Mouse (Mus musculus) forebrain, embryonic 12.5 days (tissue): Measurements from ENCODE around the gene Tnfrsf23. TPM values are rescaled to one million over a fixed set of nuclear protein-coding genes. Genes with fewer than 3 reads are reported as not detected.

Experiments
- ATAC-seq: fragments of 200-750 bp; cut with Nextera tagmentation; 2 replicates; pipeline ENCODE4 v1.8.0; 2017; ENCODE audit warnings: moderate TSS enrichment; ENCODE audit not compliant: low FRiP score
- H3K27ac ChIP-seq: fragments of 300-500 bp; sonication (generic); 2 replicates; pipeline ENCODE4 v1.5.1; 2016; ENCODE audit warnings: mild to moderate bottlenecking
- H3K27me3 ChIP-seq: fragments of 300-500 bp; sonication (generic); 2 replicates; pipeline ENCODE4 v1.6.1; 2016; ENCODE audit warnings: mild to moderate bottlenecking
- H3K36me3 ChIP-seq: fragments of 300-500 bp; sonication (generic); replicated peaks from 2 replicates; pipeline ENCODE4 v1.6.1; 2016; ENCODE audit warnings: mild to moderate bottlenecking
- H3K4me1 ChIP-seq: fragments of 300-500 bp; sonication (generic); 2 replicates; pipeline ENCODE4 v1.6.1; 2016
- H3K4me2 ChIP-seq: fragments of 300-500 bp; sonication (generic); 2 replicates; pipeline ENCODE4 v1.6.1; 2016; ENCODE audit warnings: mild to moderate bottlenecking, moderate library complexity
- H3K4me3 ChIP-seq: fragments of 300-500 bp; sonication (generic); replicated peaks from 2 replicates; pipeline ENCODE4 v1.5.1; 2016; ENCODE audit warnings: mild to moderate bottlenecking
- H3K9ac ChIP-seq: fragments of 300-500 bp; sonication (generic); 2 replicates; pipeline ENCODE4 v1.6.1; 2016; ENCODE audit warnings: mild to moderate bottlenecking
- H3K9me3 ChIP-seq: fragments of 300-500 bp; sonication (generic); 2 replicates; pipeline ENCODE4 v1.6.1; 2016
- WGBS: fragments of 180-500 bp; shearing (Covaris S2); methylation state at CpG from one replicate; pipeline ENCODE4 v1.1.7; 2016; 5-methylcytosine and 5-hydroxymethylcytosine counted together
- polyA plus RNA-seq: library from polyadenylated mRNA; unstranded; fragments of >200 nt; fragmentation: Nextera tagmentation; extraction: Ambion mirVana; gene quantifications from 2 replicates; pipeline ENCODE4 v1.2.1, GENCODE M21; 2016

Gene Tnfrsf23
- polyA plus RNA-seq, 1 experiment from 2014 or later = 0.28 TPM

- WGBS = 57% methylated on average over 10 of the region's 10 CpGs
- Histone ChIP-seq H3K4me2 (no peak overlapping the region), H3K4me3 (no peak overlapping the region), H3K36me3 (no peaks in the 10 kb centered on the region), H3K9me3 (no peaks in the 10 kb centered on the region), H3K4me1 (no peaks in the 10 kb centered on the region), H3K27me3 (no peaks in the 10 kb centered on the region), H3K9ac (no peak overlapping the region), H3K27ac (no peak overlapping the region)
- ATAC-seq = no peak
These were observed 58.0 kb downstream of the Tnfrsf23 start for GRCm38 (mm10) chr7:143627555-143628286.

DNA sequence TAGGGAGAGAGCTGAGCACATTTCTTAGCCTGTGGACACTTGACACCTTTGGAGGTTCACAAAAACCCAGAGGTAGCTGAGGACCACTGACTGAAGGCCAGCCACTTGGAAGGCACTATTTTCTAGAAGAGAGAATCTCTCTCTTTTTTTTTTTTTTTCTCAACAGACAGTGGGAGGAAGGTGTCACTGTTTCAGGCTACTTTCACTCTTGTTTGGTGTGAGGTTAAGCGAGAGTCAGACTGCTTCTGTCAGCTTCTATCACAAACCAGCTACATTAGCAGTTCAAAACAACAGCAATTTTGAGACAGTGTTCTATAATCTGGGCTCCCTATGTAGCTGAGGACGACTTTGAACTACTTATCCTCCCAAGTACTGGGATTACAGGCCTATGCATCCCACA lies 59.5 kb downstream of the Tnfrsf23 start:
- no peaks in the 10 kb centered on the region for H3K4me1 ChIP-seq
- H3K27ac ChIP-seq = no peak overlapping the region
- no peak overlapping the region for H3K9ac ChIP-seq
- no peaks in the 10 kb centered on the region for H3K27me3 ChIP-seq
- ATAC-seq = no peak
- WGBS = 69% methylated on average over 2 of the region's 2 CpGs
- H3K9me3 ChIP-seq = no peaks in the 10 kb centered on the region
- no peaks in the 10 kb centered on the region for H3K36me3 ChIP-seq
- no peak overlapping the region for H3K4me2 ChIP-seq
- no peak overlapping the region for H3K4me3 ChIP-seq

GRCm38 (mm10) chr7:143625151-143625550 lies 60.5 kb downstream of the Tnfrsf23 start:
- no peaks in the 10 kb centered on the region for H3K9me3 ChIP-seq
- no peaks in the 10 kb centered on the region for H3K4me1 ChIP-seq
- WGBS = 75% methylated on average over 5 of the region's 5 CpGs
- ATAC-seq = no peak
- no peak overlapping the region for H3K4me3 ChIP-seq
- H3K27ac ChIP-seq = no peak overlapping the region
- H3K4me2 ChIP-seq = no peak overlapping the region
- no peak overlapping the region for H3K9ac ChIP-seq
- no peaks in the 10 kb centered on the region for H3K27me3 ChIP-seq
- no peaks in the 10 kb centered on the region for H3K36me3 ChIP-seq

GRCm38 (mm10) chr7:143624561-143624960 lies 61.1 kb downstream of the Tnfrsf23 start:
- H3K27ac ChIP-seq = no peak overlapping the region
- no peaks in the 10 kb centered on the region for H3K36me3 ChIP-seq
- H3K4me2 ChIP-seq = no peak overlapping the region
- H3K27me3 ChIP-seq = no peaks in the 10 kb centered on the region
- H3K4me3 ChIP-seq = no peak overlapping the region
- no peak for ATAC-seq
- H3K4me1 ChIP-seq = no peaks in the 10 kb centered on the region
- WGBS = 87% methylated on average over 3 of the region's 3 CpGs
- no peak overlapping the region for H3K9ac ChIP-seq
- H3K9me3 ChIP-seq = no peaks in the 10 kb centered on the region

- H3K4me2 ChIP-seq = no peak overlapping the region
- no peaks in the 10 kb centered on the region for H3K4me1 ChIP-seq
- H3K27ac ChIP-seq = no peak overlapping the region
- no peak overlapping the region for H3K4me3 ChIP-seq
- WGBS = 62% methylated on average over 1 of the region's 1 CpGs
- H3K36me3 ChIP-seq = no peaks in the 10 kb centered on the region
- H3K9me3 ChIP-seq = no peaks in the 10 kb centered on the region
- H3K27me3 ChIP-seq = no peaks in the 10 kb centered on the region
- H3K9ac ChIP-seq = no peak overlapping the region
- no peak for ATAC-seq
These were observed 64.7 kb downstream of the Tnfrsf23 start for GRCm38 (mm10) chr7:143620951-143621350.

Other genes starting within 250 kb of the Tnfrsf23 start
- 326 and 351 TPM in 2 replicates for gene Cdkn1c, start 224.8 kb downstream of the Tnfrsf23 start, polyA plus RNA-seq
- 0.26 and 0.27 TPM in 2 replicates for gene Slc22a18, start 212.1 kb downstream of the Tnfrsf23 start, polyA plus RNA-seq
- 0.63 and 0.79 TPM in 2 replicates for gene Phlda2, start 182.7 kb downstream of the Tnfrsf23 start, polyA plus RNA-seq
- gene Nap1l4, start 136.8 kb downstream of the Tnfrsf23 start, polyA plus RNA-seq = 357 and 369 TPM in 2 replicates
- 69.0 and 74.3 TPM in 2 replicates for gene Cars, start 85.8 kb downstream of the Tnfrsf23 start, polyA plus RNA-seq
- gene Tnfrsf26, start 57.1 kb downstream of the Tnfrsf23 start, polyA plus RNA-seq = 0.12 and 0.22 TPM in 2 replicates
- gene Tnfrsf22, start 36.2 kb downstream of the Tnfrsf23 start, polyA plus RNA-seq = 7.7 and 7.8 TPM in 2 replicates
- 15.1 and 17.5 TPM in 2 replicates for gene Osbpl5, start 71.1 kb upstream of the Tnfrsf23 start, polyA plus RNA-seq
- not detected in 2 replicates for gene Mrgprg, start 81.1 kb upstream of the Tnfrsf23 start, polyA plus RNA-seq
- gene Mrgpre, start 98.6 kb upstream of the Tnfrsf23 start, polyA plus RNA-seq = 2.7 and 3.2 TPM in 2 replicates
- 8.5 and 10.7 TPM in 2 replicates for gene Nadsyn1, start 137.0 kb upstream of the Tnfrsf23 start, polyA plus RNA-seq
- 60.9 and 62.5 TPM in 2 replicates for gene Dhcr7, start 137.3 kb upstream of the Tnfrsf23 start, polyA plus RNA-seq
- gene Gm498, start 181.0 kb upstream of the Tnfrsf23 start, polyA plus RNA-seq = not detected in 2 replicates